Mouse (Mus musculus): ENCODE measurements around the gene Cyp27a1. TPM values are rescaled to one million over a fixed set of nuclear protein-coding genes. Genes with fewer than 3 reads are reported as not detected.

Cyp27a1 gene
- total RNA-seq, 2 experiments from 2014 or later = 1.7 to 4.5 TPM

DNA sequence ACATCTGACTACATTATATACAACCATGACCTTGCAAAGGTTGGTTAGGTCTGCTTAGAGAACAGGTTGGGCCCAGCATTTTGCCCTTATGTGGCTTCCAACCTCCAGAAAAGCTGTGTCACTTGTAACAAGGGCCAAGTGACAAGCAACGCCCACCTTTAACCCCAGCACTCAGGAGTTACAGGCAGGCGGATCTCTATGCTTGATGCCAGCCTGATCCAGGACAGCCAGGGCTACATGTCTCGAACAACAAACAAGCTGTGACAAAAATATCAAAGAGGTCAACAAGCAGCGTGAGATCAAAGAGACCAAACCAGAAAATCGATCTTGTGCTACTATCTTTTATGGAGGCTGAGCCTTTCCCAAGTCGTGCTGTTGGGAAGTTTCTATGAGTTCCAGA, 8.3 kb downstream of the Cyp27a1 start:
- Histone ChIP-seq H3K27ac (no peak overlapping the region), H3K4me3 (no peak overlapping the region)
- no peak for TF ChIP-seq CTCF (IDR thresholded peaks at IDR 0.05)
- DNase-seq (ENCODE audit: extremely low spot score in 1 of 2, low spot score in 2 of 2) = no peak
- intact Hi-C loops (cut with DNase I) = no loop called here

DNA sequence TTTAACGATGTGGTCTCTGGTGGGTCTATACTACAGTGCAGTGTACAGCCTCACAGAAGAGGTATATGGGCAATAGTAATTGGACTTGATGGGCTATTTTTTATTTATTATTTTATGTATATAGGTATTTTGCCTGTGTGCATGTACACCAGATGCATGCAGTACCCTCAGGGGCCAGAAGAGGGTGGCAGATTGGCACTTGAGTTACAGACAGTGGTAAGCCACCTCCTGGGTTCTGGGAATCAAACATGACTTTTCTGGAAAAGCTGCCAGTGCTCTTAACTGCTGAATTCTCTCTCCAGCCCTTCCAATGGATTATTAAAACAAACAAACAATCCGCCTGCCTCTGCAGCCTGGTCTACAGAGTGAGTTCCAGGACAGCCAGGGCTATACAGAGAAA, 10.4 kb downstream of the Cyp27a1 start:
- peak; percentile 27 for TF ChIP-seq CTCF (IDR thresholded peaks at IDR 0.05)
- intact Hi-C loops (cut with DNase I) = no loop called here
- Histone ChIP-seq H3K4me3 (no peak overlapping the region), H3K27ac (no peak overlapping the region)
- no peak for DNase-seq (ENCODE audit: extremely low spot score in 1 of 2, low spot score in 2 of 2)

GRCm38 (mm10) chr1:74726114-74726513, 12.7 kb downstream of the Cyp27a1 start:
- TF ChIP-seq CTCF (IDR thresholded peaks at IDR 0.05) = no peak
- intact Hi-C loops (cut with DNase I) = no loop called here
- no peak overlapping the region for H3K27ac ChIP-seq
- DNase-seq (ENCODE audit: extremely low spot score in 1 of 2, low spot score in 2 of 2) = no peak
- no peak overlapping the region for H3K4me3 ChIP-seq

GRCm38 (mm10) chr1:74726674-74727073, 13.3 kb downstream of the Cyp27a1 start:
- no peak for DNase-seq (ENCODE audit: extremely low spot score in 1 of 2, low spot score in 2 of 2)
- no peak overlapping the region for H3K4me3 ChIP-seq
- no peak for TF ChIP-seq CTCF (IDR thresholded peaks at IDR 0.05)
- intact Hi-C loops (cut with DNase I) = no loop called here
- H3K27ac ChIP-seq = no peak overlapping the region

DNA sequence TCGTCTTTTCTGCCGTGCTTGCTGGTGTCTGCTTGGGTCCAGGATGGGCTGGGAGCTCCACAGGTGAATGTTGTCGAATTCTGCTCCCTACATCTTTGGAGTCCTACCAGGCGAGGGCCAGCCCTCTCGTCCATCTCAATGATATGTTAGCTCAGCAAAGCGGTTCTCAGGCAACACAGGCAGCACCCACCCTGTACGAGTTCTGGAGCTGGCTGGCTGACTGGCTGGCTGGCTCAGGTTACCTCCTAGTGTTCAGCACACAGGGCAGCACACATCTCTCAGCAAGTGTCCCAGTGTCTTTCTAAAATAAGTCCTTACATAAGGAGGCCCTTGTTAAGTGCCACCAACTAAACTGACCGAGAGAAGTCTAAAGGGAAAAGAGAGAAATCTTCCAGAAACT, 15.1 kb downstream of the Cyp27a1 start:
- no peak for TF ChIP-seq CTCF (IDR thresholded peaks at IDR 0.05)
- no peak overlapping the region for H3K27ac ChIP-seq
- no peak overlapping the region for H3K4me3 ChIP-seq
- DNase-seq (ENCODE audit: extremely low spot score in 1 of 2, low spot score in 2 of 2) = no peak
- intact Hi-C loops (cut with DNase I) = no loop called here

DNA sequence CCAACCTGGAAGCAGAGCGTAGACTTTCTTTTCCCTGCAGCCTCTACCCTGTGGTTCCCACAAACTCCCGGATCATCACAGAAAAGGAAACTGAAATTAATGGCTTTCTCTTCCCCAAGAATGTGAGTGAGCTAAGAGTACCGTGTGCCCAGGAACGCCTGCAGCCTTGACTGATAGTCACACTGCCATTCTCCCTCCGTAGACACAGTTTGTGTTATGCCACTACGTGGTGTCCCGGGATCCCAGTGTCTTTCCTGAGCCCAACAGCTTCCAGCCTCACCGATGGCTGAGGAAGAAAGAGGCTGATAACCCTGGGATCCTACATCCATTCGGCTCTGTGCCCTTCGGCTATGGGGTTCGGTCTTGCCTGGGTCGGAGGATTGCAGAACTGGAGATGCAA, 23.6 kb downstream of the Cyp27a1 start:
- no peak overlapping the region for H3K27ac ChIP-seq
- intact Hi-C loops (cut with DNase I) = no loop called here
- no peak for TF ChIP-seq CTCF (IDR thresholded peaks at IDR 0.05)
- H3K4me3 ChIP-seq = no peak overlapping the region
- no peak for DNase-seq (ENCODE audit: extremely low spot score in 1 of 2, low spot score in 2 of 2)

DNA sequence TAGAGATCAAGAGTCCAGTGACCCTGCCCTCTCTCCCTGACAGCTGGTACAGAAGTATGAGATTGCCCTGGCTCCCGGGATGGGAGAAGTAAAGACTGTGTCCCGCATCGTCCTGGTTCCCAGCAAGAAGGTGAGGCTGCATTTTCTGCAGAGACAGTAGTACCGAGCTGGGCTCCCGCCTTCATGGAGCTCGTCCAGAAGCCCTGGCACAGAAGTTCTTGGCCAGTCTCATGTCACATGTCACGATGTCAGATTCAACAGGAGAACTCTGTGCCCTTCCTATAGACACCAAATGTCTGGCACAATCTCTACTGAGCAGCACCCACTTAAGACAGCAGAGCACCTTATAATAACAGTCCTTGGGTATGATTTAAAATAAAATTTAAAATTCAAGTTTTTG, 24.1 kb downstream of the Cyp27a1 start:
- no peak overlapping the region for H3K4me3 ChIP-seq
- DNase-seq (ENCODE audit: extremely low spot score in 1 of 2, low spot score in 2 of 2) = no peak
- no peak overlapping the region for H3K27ac ChIP-seq
- intact Hi-C loops (cut with DNase I) = no loop called here
- no peak for TF ChIP-seq CTCF (IDR thresholded peaks at IDR 0.05)

- Histone ChIP-seq H3K4me3 (no peak overlapping the region), H3K27ac (no peak overlapping the region)
- no peak for TF ChIP-seq CTCF (IDR thresholded peaks at IDR 0.05)
- DNase-seq (ENCODE audit: extremely low spot score in 1 of 2, low spot score in 2 of 2) = no peak
- intact Hi-C loops (cut with DNase I) = no loop called here
Observed at GRCm38 (mm10) chr1:74740846-74741245, 27.5 kb downstream of the Cyp27a1 start.

DNA sequence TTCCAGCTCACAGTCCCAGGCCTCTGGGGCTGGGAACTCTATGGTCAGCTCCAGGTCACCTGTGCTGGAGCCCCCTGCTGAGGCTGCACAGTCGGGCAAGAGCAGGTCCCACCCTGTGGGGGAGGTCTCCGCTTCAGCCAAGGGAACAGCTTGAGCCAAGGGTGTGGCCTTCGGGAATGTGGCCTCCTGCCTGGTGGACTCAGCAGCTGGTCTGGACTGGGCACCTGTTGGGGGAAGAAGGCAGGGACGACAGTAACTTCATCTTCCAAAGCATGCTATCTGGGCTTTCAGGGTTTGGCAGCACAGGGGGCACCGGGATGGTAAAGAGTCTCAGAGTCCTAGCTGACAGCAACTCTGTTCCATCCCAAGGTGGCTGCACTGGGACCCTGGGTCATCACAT, 34.0 kb downstream of the Cyp27a1 start:
- intact Hi-C loops (cut with DNase I) = no loop called here
- H3K27ac ChIP-seq = no peak overlapping the region
- no peak for DNase-seq (ENCODE audit: extremely low spot score in 1 of 2, low spot score in 2 of 2)

GRCm38 (mm10) chr1:74748643-74749271, 35.4 kb downstream of the Cyp27a1 start, which contains the start of gene Prkag3:
Prkag3 (minus strand) TSS chr1:74749221.
- TF ChIP-seq CTCF (IDR thresholded peaks at IDR 0.05) = peak; percentile 58
- peak within 1 kb of the TSS; percentile 13; the same call in 1 of the 2 replicates for H3K4me3 ChIP-seq
- intact Hi-C loops (cut with DNase I) = no loop called here

More for the DNA sequence above, 34.0 kb downstream of the Cyp27a1 start:
- no peak overlapping the region for H3K4me3 ChIP-seq
- no peak for TF ChIP-seq CTCF (IDR thresholded peaks at IDR 0.05)

GRCm38 (mm10) chr1:74749301-74749700, 35.9 kb downstream of the Cyp27a1 start:
- no peak overlapping the region for H3K27ac ChIP-seq
- no peak overlapping the region for H3K4me3 ChIP-seq
- no peak for DNase-seq (ENCODE audit: extremely low spot score in 1 of 2, low spot score in 2 of 2)
- intact Hi-C loops (cut with DNase I) = no loop called here
- TF ChIP-seq CTCF (IDR thresholded peaks at IDR 0.05) = no peak

More at GRCm38 (mm10) chr1:74748643-74749271, 35.4 kb downstream of the Cyp27a1 start, which contains the start of gene Prkag3:
- peak in 1 of 2 experiments; percentile 26 for DNase-seq (ENCODE audit: extremely low spot score in 1 of 2, low spot score in 2 of 2)
- no peak within 1 kb of the TSS for H3K27ac ChIP-seq

- Histone ChIP-seq H3K4me3 (no peak overlapping the region), H3K27ac (no peak overlapping the region)
- no peak for DNase-seq (ENCODE audit: extremely low spot score in 1 of 2, low spot score in 2 of 2)
- intact Hi-C loops (cut with DNase I) = no loop called here
- TF ChIP-seq CTCF (IDR thresholded peaks at IDR 0.05) = no peak
Observed at GRCm38 (mm10) chr1:74750683-74751082, 37.3 kb downstream of the Cyp27a1 start.

- intact Hi-C loops (cut with DNase I) = no loop called here
- no peak overlapping the region for H3K4me3 ChIP-seq
Observed at GRCm38 (mm10) chr1:74752150-74752549, 38.8 kb downstream of the Cyp27a1 start.

More at GRCm38 (mm10) chr1:74752150-74752549, 38.8 kb downstream of the Cyp27a1 start:
- no peak for TF ChIP-seq CTCF (IDR thresholded peaks at IDR 0.05)
- no peak overlapping the region for H3K27ac ChIP-seq
- no peak for DNase-seq (ENCODE audit: extremely low spot score in 1 of 2, low spot score in 2 of 2)
